Mouse (Mus musculus): ENCODE results near the gene Dnajb12. TPM values are rescaled to one million over a fixed set of nuclear protein-coding genes. Genes with fewer than 3 reads are reported as not detected.

The Dnajb12 gene
- total and polyA plus RNA-seq, 3 experiments, result 13.3 to 217 (median 41.7) TPM

GRCm38 (mm10) chr10:59902606-59902990 is 23.2 kb downstream of the Dnajb12 start:
- Histone ChIP-seq H3K27ac (ENCODE audit: control insufficient read depth, low read depth, low read length) (no peak overlapping the region), H3K9me3 (replicated peaks; ENCODE audit: insufficient read depth, low read length) (no peaks in the 10 kb centered on the region), H3K36me3 (ENCODE audit: control insufficient read depth in 1 of 2, insufficient read depth in 2 of 2, low read length in 2 of 2) (peaks cover 0 to 12% of the 10 kb centered on the region in 2 experiments; a peak in 2 of 4 replicates), H3K27me3 (ENCODE audit: control insufficient read depth in 1 of 2, insufficient read depth in 2 of 2, low read length in 2 of 2) (no peaks in the 10 kb centered on the region), H3K79me2 (ENCODE audit: control insufficient read depth, insufficient read depth, low read length, poor library complexity) (no peaks in the 10 kb centered on the region), H3K4me3 (ENCODE audit: control insufficient read depth in 1 of 2, insufficient read depth in 1 of 2, low read depth in 2 of 2, low read length in 2 of 2) (no peak overlapping the region), H3K4me1 (ENCODE audit: control insufficient read depth in 1 of 2, insufficient read depth in 2 of 2, low read length in 2 of 2) (peaks cover 7 to 8% of the 10 kb centered on the region in 2 experiments; a peak in 3 of 4 replicates), H3K9ac (ENCODE audit: control insufficient read depth, low read depth, low read length, poor library complexity, severe bottlenecking) (no peak overlapping the region)
- no peak for TF ChIP-seq MEF2A (IDR thresholded peaks at IDR 0.05; ENCODE audit: extremely low read depth, insufficient replicate concordance, low read depth, low read length, poor library complexity, severe bottlenecking)
- TF ChIP-seq BHLHE40 (IDR thresholded peaks at IDR 0.05; ENCODE audit: borderline replicate concordance, low read depth, low read length), result no peak
- TF ChIP-seq USF2 (IDR thresholded peaks at IDR 0.05; ENCODE audit: borderline replicate concordance in 1 of 2, insufficient read depth in 1 of 2, low read depth in 1 of 2, low read length in 2 of 2), result no peak
- no peak for TF ChIP-seq GATA1 (IDR thresholded peaks at IDR 0.05; ENCODE audit: low read depth, low read length)
- TF ChIP-seq ZKSCAN1 (IDR thresholded peaks at IDR 0.05; ENCODE audit: low read depth, low read length), result no peak
- no peak for TF ChIP-seq EP300 (IDR thresholded peaks at IDR 0.05; ENCODE audit: low read depth in 1 of 2, low read length in 2 of 2)
- TF ChIP-seq KAT2A (conservative IDR thresholded peaks at IDR 0.05; ENCODE audit: low read depth, low read length), result no peak
- no peak for TF ChIP-seq RCOR1 (IDR thresholded peaks at IDR 0.05; ENCODE audit: low read depth, low read length)
- no peak for TF ChIP-seq CTCF (IDR thresholded peaks at IDR 0.05 in 2 of 3, conservative IDR thresholded peaks at IDR 0.05 in 1 of 3; ENCODE audit: control insufficient read depth in 1 of 3, insufficient read depth in 1 of 3, low read depth in 2 of 3, low read length in 3 of 3, poor library complexity in 1 of 3, severe bottlenecking in 1 of 3)
- no peak for DNase-seq (ENCODE audit: low read depth, low spot score)

- H3K4me3 ChIP-seq (ENCODE audit: control insufficient read depth in 1 of 2, insufficient read depth in 1 of 2, low read depth in 2 of 2, low read length in 2 of 2), result no peak overlapping the region
Observed at GRCm38 (mm10) chr10:59903170-59903569, 23.8 kb downstream of the Dnajb12 start.

More at GRCm38 (mm10) chr10:59903170-59903569, 23.8 kb downstream of the Dnajb12 start:
- H3K36me3 ChIP-seq (ENCODE audit: control insufficient read depth in 1 of 2, insufficient read depth in 2 of 2, low read length in 2 of 2), result peaks cover 0 to 14% of the 10 kb centered on the region in 2 experiments; a peak in 2 of 4 replicates
- TF ChIP-seq NRF1 (IDR thresholded peaks at IDR 0.05; ENCODE audit: insufficient read depth, low read depth, low read length, poor library complexity, severe bottlenecking), result no peak
- no peak for TF ChIP-seq NELFE (IDR thresholded peaks at IDR 0.05; ENCODE audit: low read depth, low read length)
- no peak for TF ChIP-seq JUND (IDR thresholded peaks at IDR 0.05; ENCODE audit: low read depth, low read length)
- TF ChIP-seq MEF2A (IDR thresholded peaks at IDR 0.05; ENCODE audit: extremely low read depth, insufficient replicate concordance, low read depth, low read length, poor library complexity, severe bottlenecking), result no peak
- TF ChIP-seq POLR2AphosphoS2 (IDR thresholded peaks at IDR 0.05; ENCODE audit: low read length), result no peak
- no peak for TF ChIP-seq GATA1 (IDR thresholded peaks at IDR 0.05; ENCODE audit: low read depth, low read length)
- no peak for TF ChIP-seq HCFC1 (IDR thresholded peaks at IDR 0.05; ENCODE audit: low read depth, low read length)
- TF ChIP-seq BHLHE40 (IDR thresholded peaks at IDR 0.05; ENCODE audit: borderline replicate concordance, low read depth, low read length), result no peak
- TF ChIP-seq MAZ (IDR thresholded peaks at IDR 0.05; ENCODE audit: low read depth, low read length), result no peak
- TF ChIP-seq MAX (IDR thresholded peaks at IDR 0.05; ENCODE audit: low read length), result no peak
- H3K27ac ChIP-seq (ENCODE audit: control insufficient read depth, low read depth, low read length), result no peak overlapping the region
- H3K79me2 ChIP-seq (ENCODE audit: control insufficient read depth, insufficient read depth, low read length, poor library complexity), result no peaks in the 10 kb centered on the region
- no peak overlapping the region for H3K9ac ChIP-seq (ENCODE audit: control insufficient read depth, low read depth, low read length, poor library complexity, severe bottlenecking)
- H3K4me1 ChIP-seq (ENCODE audit: control insufficient read depth in 1 of 2, insufficient read depth in 2 of 2, low read length in 2 of 2), result peaks cover 8 to 11% of the 10 kb centered on the region in 2 experiments; a peak in 3 of 4 replicates
- no peaks in the 10 kb centered on the region for H3K27me3 ChIP-seq (ENCODE audit: control insufficient read depth in 1 of 2, insufficient read depth in 2 of 2, low read length in 2 of 2)
- no peaks in the 10 kb centered on the region for H3K9me3 ChIP-seq (replicated peaks; ENCODE audit: insufficient read depth, low read length)
- no peak for DNase-seq (ENCODE audit: low read depth, low spot score)

All from MEL (cell line).